8 mouse cellular contexts compared by ENCODE assay signal in the genomic region with DNA sequence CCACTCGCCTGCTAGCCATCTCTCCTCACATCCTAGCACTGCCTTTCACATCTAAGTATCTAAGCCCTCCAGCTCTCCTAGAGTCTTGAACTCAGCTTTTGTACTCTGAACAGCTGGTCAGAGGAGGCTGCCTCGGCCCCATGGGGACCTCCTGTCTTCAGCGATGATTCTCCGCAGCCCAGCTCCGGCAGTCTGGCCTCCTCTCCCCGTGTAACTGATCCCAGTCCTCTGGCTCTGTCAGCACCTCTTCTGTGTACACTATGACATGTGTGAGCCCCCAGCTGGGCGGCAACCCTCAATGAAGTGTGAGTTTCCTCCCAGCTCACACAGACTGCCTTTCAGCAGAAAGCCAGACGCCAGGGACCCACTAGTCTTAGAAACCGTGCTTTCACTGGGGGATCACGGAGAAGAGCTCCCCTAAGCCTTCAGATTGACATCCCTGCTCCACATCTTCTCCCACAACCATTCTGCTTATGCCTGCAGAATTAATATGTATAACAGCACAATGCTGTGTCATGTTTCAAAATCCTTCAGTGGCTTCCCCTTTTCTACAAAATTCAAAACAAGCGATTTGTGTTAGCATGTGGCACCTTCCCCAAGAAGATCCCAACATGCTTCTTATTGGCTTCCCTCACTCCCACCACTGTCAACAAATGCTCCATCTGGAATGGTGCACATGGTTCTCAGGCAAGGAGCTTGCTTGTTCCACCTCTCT. TPM values are rescaled to one million over a fixed set of nuclear protein-coding genes. Genes with fewer than 3 reads are reported as not detected.
DNase-seq lines count a peak whose midpoint lies in the region; ATAC-seq and TF ChIP-seq lines count a peak whose summit lies in the region.

No protein-coding gene starts in this region.

- no peak for TF ChIP-seq CTCF in thymus, adult 2 months (IDR thresholded peaks at IDR 0.05; ENCODE audit: borderline replicate concordance, control insufficient read depth, extremely low read depth, insufficient read depth, low read length, poor library complexity)

- H3K4me2 ChIP-seq in kidney, embryonic 14.5 days (replicated peaks; ENCODE audit: low read depth, low read length): no peak overlapping the region

- H3K4me3 ChIP-seq in kidney, embryonic 14.5 days (ENCODE audit: low read length): no peak overlapping the region
- H3K4me3 ChIP-seq in brown adipose tissue, adult 24 weeks (ENCODE audit: insufficient read depth, low read depth, low read length): no peak overlapping the region
- H3K4me3 ChIP-seq in midbrain, embryonic 10.5 days: no peak overlapping the region
- H3K4me3 ChIP-seq in thymus, adult 2 months (ENCODE audit: control insufficient read depth, insufficient read depth, low read length): no peak overlapping the region

- no peaks in the 10 kb centered on the region for H3K9me3 ChIP-seq in kidney, embryonic 14.5 days (ENCODE audit: control insufficient read depth, low read length)
- no peaks in the 10 kb centered on the region for H3K9me3 ChIP-seq in midbrain, embryonic 10.5 days (replicated peaks)

- 30% methylated on average over 11 of the region's 11 CpGs for WGBS in kidney, embryonic 14.5 days
- 69% methylated on average over 11 of the region's 11 CpGs for WGBS in midbrain, embryonic 10.5 days
- 74% methylated on average over 11 of the region's 11 CpGs for WGBS in thymus, adult 2 months

- no peak for TF ChIP-seq POLR2A in thymus, adult 2 months (IDR thresholded peaks at IDR 0.05; ENCODE audit: control insufficient read depth, extremely low read depth, insufficient read depth, low read length, poor library complexity)

- peaks cover 9% of the 10 kb centered on the region for H3K4me1 ChIP-seq in kidney, embryonic 14.5 days (ENCODE audit: control insufficient read depth, insufficient read depth, low read length)
- peaks cover 5% of the 10 kb centered on the region; the same call in 1 of the 2 replicates for H3K4me1 ChIP-seq in brown adipose tissue, adult 24 weeks (ENCODE audit: control insufficient read depth, insufficient read depth, insufficient read length, low read length)
- H3K4me1 ChIP-seq in midbrain, embryonic 10.5 days: peaks cover 10% of the 10 kb centered on the region
- no peaks in the 10 kb centered on the region for H3K4me1 ChIP-seq in thymus, adult 2 months (replicated peaks; ENCODE audit: control insufficient read depth, insufficient read depth, low read length)

- no peaks in the 10 kb centered on the region for H3K36me3 ChIP-seq in kidney, embryonic 14.5 days (ENCODE audit: control insufficient read depth, insufficient read depth, low read length)
- H3K36me3 ChIP-seq in midbrain, embryonic 10.5 days: no peaks in the 10 kb centered on the region
- no peaks in the 10 kb centered on the region for H3K36me3 ChIP-seq in thymus, adult 2 months (ENCODE audit: control insufficient read depth, insufficient read depth, low read length)

- DNase-seq in kidney, adult 9 months: no peak
- DNase-seq in heart, adult 18-20 months: peak; percentile 67 to 79
- DNase-seq in lung, postnatal 10 days: peak; percentile 74
- DNase-seq in midbrain, embryonic 10.5 days (ENCODE audit: low spot score): no peak
- no peak for DNase-seq in thymus, adult 2 months

- no peak overlapping the region; the same call in 1 of the 2 replicates for H3K9ac ChIP-seq in kidney, embryonic 14.5 days (ENCODE audit: low read depth, low read length)

- peak; percentile 59 for ATAC-seq in kidney, embryonic 14.5 days (ENCODE audit: low FRiP score, low TSS enrichment)
- no peak for ATAC-seq in frontal cortex, adult (ENCODE audit: low TSS enrichment)

- peak overlapping the region; percentile 73; the same call in 1 of the 2 replicates for H3K27ac ChIP-seq in kidney, embryonic 14.5 days (ENCODE audit: low read depth, low read length)
- peak overlapping the region; percentile 65 for H3K27ac ChIP-seq in brown adipose tissue, adult 24 weeks (replicated peaks; ENCODE audit: low read depth, low read length)
- no peak overlapping the region; the same call in 1 of the 2 replicates for H3K27ac ChIP-seq in midbrain, embryonic 10.5 days (replicated peaks)
- H3K27ac ChIP-seq in thymus, adult 2 months (ENCODE audit: control insufficient read depth, insufficient read depth, low read length): no peak overlapping the region

- H3K27me3 ChIP-seq in kidney, embryonic 14.5 days (ENCODE audit: control insufficient read depth, insufficient read depth, low read length): no peaks in the 10 kb centered on the region
- no peaks in the 10 kb centered on the region for H3K27me3 ChIP-seq in midbrain, embryonic 10.5 days (ENCODE audit: low read depth, poor library complexity, severe bottlenecking)
- no peaks in the 10 kb centered on the region for H3K27me3 ChIP-seq in thymus, adult 2 months (ENCODE audit: control insufficient read depth, insufficient read depth, low read length)

RNA-seq across cellular contexts. Expression of a gene that starts 15.8 kb away (rescaled TPM):
- polyA plus RNA-seq in kidney, embryonic 14.5 days (2014; fragmentation: Nextera tagmentation; extraction: Ambion mirVana): 29.3 and 47.8 TPM in 2 replicates
- polyA plus RNA-seq in brown adipose tissue, adult 24 weeks (2012; ENCODE audit: insufficient read depth, insufficient read length, missing spikeins): 9.5 and 22.8 TPM in 2 replicates
- 10 to 100 TPM; 16.7 to 23.8 TPM for total RNA-seq in heart, adult 18-20 months (2021)
- 38.1 and 42.9 TPM in 2 replicates for polyA plus RNA-seq in midbrain, embryonic 10.5 days (2016; fragmentation: Nextera tagmentation; extraction: Ambion mirVana)
- polyA plus RNA-seq in thymus, adult 2 months (2012; rRNA removed): 52.8 and 53.5 TPM in 2 replicates

RNA-seq across cellular contexts. Expression of a gene that starts 30.5 kb away (rescaled TPM):
- polyA plus RNA-seq in kidney, embryonic 14.5 days (2014; fragmentation: Nextera tagmentation; extraction: Ambion mirVana): 50.3 and 81.3 TPM in 2 replicates
- polyA plus RNA-seq in brown adipose tissue, adult 24 weeks (2012; ENCODE audit: insufficient read depth, insufficient read length, missing spikeins): 27.0 and 35.8 TPM in 2 replicates
- 10 to 100 TPM; 77.9 to 83.9 TPM for total RNA-seq in heart, adult 18-20 months (2021)
- polyA plus RNA-seq in midbrain, embryonic 10.5 days (2016; fragmentation: Nextera tagmentation; extraction: Ambion mirVana): 60.6 and 63.9 TPM in 2 replicates
- 10.7 and 11.8 TPM in 2 replicates for polyA plus RNA-seq in thymus, adult 2 months (2012; rRNA removed)

Comparison
In these comparisons a context has a peak if more than half of its experiments do, and no peak if none do; other contexts are left out.
1. H3K27ac ChIP-seq: peak in kidney, embryonic 14.5 days (single experiment) and brown adipose tissue, adult 24 weeks (single experiment); none in midbrain, embryonic 10.5 days (single experiment) and thymus, adult 2 months (single experiment).
2. DNase-seq: peak in heart, adult 18-20 months (2 of 2) and lung, postnatal 10 days (single experiment); none in kidney, adult 9 months (single experiment), midbrain, embryonic 10.5 days (single experiment) and thymus, adult 2 months (single experiment).